Mouse (Mus musculus) stomach, postnatal 0 days (tissue): ENCODE results near the gene Fndc4. TPM values are rescaled to one million over a fixed set of nuclear protein-coding genes. Genes with fewer than 3 reads are reported as not detected.

Source experiments
- ATAC-seq: fragments of 200-750 bp; cut with Nextera tagmentation; 2 replicates; pipeline ENCODE4 v1.8.0; 2017; ENCODE audit not compliant: low FRiP score, low TSS enrichment
- DNase-seq: peaks from one replicate; pipeline ENCODE4 v3.0.0-alpha.2; 2016; ENCODE audit warnings: low spot score
- H3K27ac ChIP-seq: fragments of 300-500 bp; sonication (generic); replicated peaks from 2 replicates; pipeline ENCODE4 v1.5.1; 2014; ENCODE audit warnings: mild to moderate bottlenecking, control low read depth
- H3K27me3 ChIP-seq: fragments of 300-500 bp; sonication (generic); 2 replicates; pipeline ENCODE4 v1.6.1; 2014; ENCODE audit warnings: low read length; ENCODE audit not compliant: control insufficient read depth, insufficient read depth
- H3K36me3 ChIP-seq: fragments of 300-500 bp; sonication (generic); 2 replicates; pipeline ENCODE4 v1.6.1; 2014; ENCODE audit warnings: low read length, mixed read lengths; ENCODE audit not compliant: control insufficient read depth, insufficient read depth
- H3K4me1 ChIP-seq: fragments of 300-500 bp; sonication (generic); replicated peaks from 2 replicates; pipeline ENCODE4 v1.6.1; 2014; ENCODE audit warnings: antibody characterized with exemption; ENCODE audit not compliant: control insufficient read depth, insufficient read depth
- H3K4me2 ChIP-seq: fragments of 300-500 bp; sonication (generic); replicated peaks from 2 replicates; pipeline ENCODE4 v1.6.1; 2014; ENCODE audit warnings: low read depth, mild to moderate bottlenecking, control low read depth, moderate library complexity
- H3K4me3 ChIP-seq: fragments of 300-500 bp; sonication (generic); 2 replicates; pipeline ENCODE4 v1.5.1; 2014; ENCODE audit warnings: low read depth, low read length, control low read depth
- H3K9ac ChIP-seq: fragments of 300-500 bp; sonication (generic); 2 replicates; pipeline ENCODE4 v1.6.1; 2014; ENCODE audit warnings: mild to moderate bottlenecking, low read length, control low read depth, mixed read lengths
- H3K9me3 ChIP-seq: fragments of 300-500 bp; sonication (generic); 2 replicates; pipeline ENCODE4 v1.6.1; 2016; ENCODE audit warnings: low read length; ENCODE audit not compliant: control insufficient read depth
- CTCF ChIP-seq: IDR thresholded peaks from 2 replicates; pipeline ENCODE4 v1.5.1; 2016; ENCODE audit warnings: antibody characterized with exemption, low read depth, mild to moderate bottlenecking, moderate library complexity
- EP300 ChIP-seq: optimal IDR thresholded peaks from 2 replicates; pipeline ENCODE3; 2016; ENCODE audit warnings: antibody characterized with exemption
- WGBS: fragments of 180-500 bp; shearing (Covaris S2); extraction: QIAGEN DNeasy Blood & Tissue Kit; methylation state at CpG from one replicate; pipeline ENCODE4 v1.1.7; 2014; 5-methylcytosine and 5-hydroxymethylcytosine counted together
- polyA plus RNA-seq: library from polyadenylated mRNA; unstranded; fragments of >200 nt; fragmentation: Nextera tagmentation; extraction: Ambion mirVana; gene quantifications from 2 replicates; pipeline ENCODE4 v1.2.1, GENCODE M21; 2015

The Fndc4 gene
- 12.8 and 13.7 TPM in 2 replicates for polyA plus RNA-seq

GRCm38 (mm10) chr5:31295606-31296141, at the start of gene Fndc4:
Fndc4 (minus strand) TSS chr5:31296080.
- Histone ChIP-seq H3K4me3 (peak within 1 kb of the TSS; percentile 68), H3K27me3 (no peaks in the 10 kb centered on the region), H3K27ac (no peak within 1 kb of the TSS), H3K9me3 (no peaks in the 10 kb centered on the region), H3K36me3 (no peaks in the 10 kb centered on the region), H3K9ac (peak within 1 kb of the TSS; percentile 73), H3K4me1 (0 out of 2 replicates have a peak, but pooled peaks cover 3% of the 10 kb centered on the region), H3K4me2 (peak within 1 kb of the TSS; percentile 94)
- ATAC-seq: no peak
- TF ChIP-seq EP300: no peak
- no peak for TF ChIP-seq CTCF
- peak; percentile 54 for DNase-seq
- under 1% methylated on average over 26 of the region's 46 CpGs for WGBS

GRCm38 (mm10) chr5:31328255-31328654, 32.4 kb upstream of the Fndc4 start:
- 0 out of 2 replicates have a peak, but pooled peaks have one; percentile 53 for ATAC-seq
- no peak overlapping the region for H3K4me3 ChIP-seq
- TF ChIP-seq EP300 (no peak), CTCF (peak; percentile 83)
- no peak overlapping the region for H3K27ac ChIP-seq
- H3K36me3 ChIP-seq: no peaks in the 10 kb centered on the region
- no peaks in the 10 kb centered on the region for H3K9me3 ChIP-seq
- H3K4me2 ChIP-seq: no peak overlapping the region
- H3K27me3 ChIP-seq: no peaks in the 10 kb centered on the region
- WGBS: 28% methylated on average over 7 of the region's 7 CpGs
- DNase-seq: peak; percentile 53
- H3K9ac ChIP-seq: no peak overlapping the region
- no peaks in the 10 kb centered on the region for H3K4me1 ChIP-seq

- no peaks in the 10 kb centered on the region for H3K27me3 ChIP-seq
- ATAC-seq (no peak), DNase-seq (peak; percentile 19)
- H3K4me2 ChIP-seq: no peak overlapping the region
- H3K27ac ChIP-seq: no peak overlapping the region
- no peaks in the 10 kb centered on the region for H3K9me3 ChIP-seq
- H3K4me1 ChIP-seq: no peaks in the 10 kb centered on the region
- H3K4me3 ChIP-seq: no peak overlapping the region
- H3K36me3 ChIP-seq: no peaks in the 10 kb centered on the region
- no peak overlapping the region for H3K9ac ChIP-seq
- TF ChIP-seq EP300: no peak
- TF ChIP-seq CTCF: peak; percentile 47
- WGBS: 19% methylated on average over 5 of the region's 5 CpGs
Measured at GRCm38 (mm10) chr5:31326850-31327249, 31.0 kb upstream of the Fndc4 start.

GRCm38 (mm10) chr5:31324085-31324484, 28.2 kb upstream of the Fndc4 start:
- Histone ChIP-seq H3K4me2 (no peak overlapping the region), H3K9ac (no peak overlapping the region), H3K27me3 (no peaks in the 10 kb centered on the region), H3K9me3 (no peaks in the 10 kb centered on the region), H3K4me3 (no peak overlapping the region), H3K36me3 (no peaks in the 10 kb centered on the region), H3K27ac (no peak overlapping the region), H3K4me1 (no peaks in the 10 kb centered on the region)
- no peak for ATAC-seq
- no peak for DNase-seq
- TF ChIP-seq EP300: no peak
- TF ChIP-seq CTCF: no peak
- WGBS: 55% methylated on average over 3 of the region's 3 CpGs

GRCm38 (mm10) chr5:31322776-31323175, 26.9 kb upstream of the Fndc4 start:
- TF ChIP-seq CTCF: no peak
- no peak for TF ChIP-seq EP300
- H3K27ac ChIP-seq: no peak overlapping the region
- DNase-seq (no peak), ATAC-seq (no peak)
- H3K9me3 ChIP-seq: no peaks in the 10 kb centered on the region
- H3K36me3 ChIP-seq: no peaks in the 10 kb centered on the region
- no peak overlapping the region for H3K4me3 ChIP-seq
- H3K9ac ChIP-seq: no peak overlapping the region
- H3K4me2 ChIP-seq: no peak overlapping the region
- no peaks in the 10 kb centered on the region for H3K4me1 ChIP-seq
- H3K27me3 ChIP-seq: no peaks in the 10 kb centered on the region
- WGBS: 77% methylated on average over 3 of the region's 3 CpGs

- TF ChIP-seq EP300: no peak
- no peak for TF ChIP-seq CTCF
- Histone ChIP-seq H3K27ac (no peak overlapping the region), H3K27me3 (no peaks in the 10 kb centered on the region), H3K4me3 (no peak overlapping the region), H3K4me2 (no peak overlapping the region), H3K4me1 (no peaks in the 10 kb centered on the region), H3K36me3 (no peaks in the 10 kb centered on the region), H3K9me3 (no peaks in the 10 kb centered on the region), H3K9ac (no peak overlapping the region)
- ATAC-seq (no peak), DNase-seq (no peak)
- WGBS: 87% methylated on average over 8 of the region's 8 CpGs
Measured at GRCm38 (mm10) chr5:31312806-31313205, 16.9 kb upstream of the Fndc4 start.
